Mouse (Mus musculus): ENCODE measurements at regions not wholly inside any gene's neighbourhood (a gene's known extent, or its start where the extent isn't known, plus 50 kb on each side); places are given as distances from the start of the nearest gene placed in this dataset.

GRCm38 (mm10) chr12:98337644-98338043, 69.2 kb downstream of the Gpr65 start:
- no peak for DNase-seq (ENCODE audit: low spot score in 2 of 2)

- no peak for DNase-seq (ENCODE audit: low spot score in 2 of 2)
Observed at GRCm38 (mm10) chr12:98339536-98339935, 71.1 kb downstream of the Gpr65 start.

GRCm38 (mm10) chr12:98342158-98342557, 73.7 kb downstream of the Gpr65 start:
- peak in 1 of 2 experiments; percentile 4 for DNase-seq (ENCODE audit: low spot score in 2 of 2)

GRCm38 (mm10) chr12:98343653-98344052, 75.2 kb downstream of the Gpr65 start:
- DNase-seq (ENCODE audit: low spot score in 2 of 2), result no peak

GRCm38 (mm10) chr12:98347056-98347455, 78.6 kb downstream of the Gpr65 start:
- no peak for DNase-seq (ENCODE audit: low spot score in 2 of 2)

- peak; percentile 17 to 22 for DNase-seq (ENCODE audit: low spot score in 2 of 2)
Observed at GRCm38 (mm10) chr12:98347550-98348318, 79.3 kb downstream of the Gpr65 start.

- DNase-seq (ENCODE audit: low spot score in 2 of 2), result no peak
Observed at GRCm38 (mm10) chr12:98349864-98350643, 81.6 kb downstream of the Gpr65 start.

GRCm38 (mm10) chr12:98352401-98352800, 84.0 kb downstream of the Gpr65 start:
- no peak for DNase-seq (ENCODE audit: low spot score in 2 of 2)

GRCm38 (mm10) chr12:98354545-98354944, 86.1 kb downstream of the Gpr65 start:
- no peak for DNase-seq (ENCODE audit: low spot score in 2 of 2)

- DNase-seq (ENCODE audit: low spot score in 2 of 2), result no peak
Observed at GRCm38 (mm10) chr12:98367583-98367982, 99.1 kb downstream of the Gpr65 start.

- peak in 1 of 2 experiments; percentile 6 for DNase-seq (ENCODE audit: low spot score in 2 of 2)
Observed at GRCm38 (mm10) chr12:98370771-98371170, 102.3 kb downstream of the Gpr65 start.

GRCm38 (mm10) chr12:98375214-98375910, 106.9 kb downstream of the Gpr65 start:
- DNase-seq (ENCODE audit: low spot score in 2 of 2), result peak; percentile 4 to 24
